Mouse (Mus musculus) embryonic fibroblast, embryonic 13.5 days (primary cell): ENCODE measurements around the gene Dlx2.

Experiments
- CTCF ChIP-seq: IDR thresholded peaks from 2 replicates; pipeline ENCODE4 v1.5.1; 2011; ENCODE audit warnings: mild to moderate bottlenecking, control low read depth, low read length, moderate library complexity, borderline replicate concordance; ENCODE audit not compliant: insufficient read depth
- POLR2A ChIP-seq: IDR thresholded peaks from 2 replicates; pipeline ENCODE4 v1.6.1; 2011; ENCODE audit warnings: low read depth, mild to moderate bottlenecking, control low read depth, low read length, moderate library complexity

- no peak for TF ChIP-seq CTCF
- no peak for TF ChIP-seq POLR2A
Measured at GRCm38 (mm10) chr2:71524763-71525162, 21.8 kb downstream of the Dlx2 start.
